Mouse (Mus musculus) spleen, postnatal 4 days (tissue): Measurements from ENCODE around the gene Fam131c.
A peak's percentile ranks its signal among the peaks of the same experiment; 100 is the strongest.

ENCODE experiments used
- DNase-seq, 2 experiments: peaks; one replicate each; pipeline ENCODE4 v3.0.0; 2022; ENCODE audit warnings: low spot score in 2 of 2

Fam131c gene

GRCm38 (mm10) chr4:141367997-141368791 lies at the start of gene Fam131c:
Gene Fam131c (plus strand): TSS chr4:141368220.
- no peak for DNase-seq

DNA sequence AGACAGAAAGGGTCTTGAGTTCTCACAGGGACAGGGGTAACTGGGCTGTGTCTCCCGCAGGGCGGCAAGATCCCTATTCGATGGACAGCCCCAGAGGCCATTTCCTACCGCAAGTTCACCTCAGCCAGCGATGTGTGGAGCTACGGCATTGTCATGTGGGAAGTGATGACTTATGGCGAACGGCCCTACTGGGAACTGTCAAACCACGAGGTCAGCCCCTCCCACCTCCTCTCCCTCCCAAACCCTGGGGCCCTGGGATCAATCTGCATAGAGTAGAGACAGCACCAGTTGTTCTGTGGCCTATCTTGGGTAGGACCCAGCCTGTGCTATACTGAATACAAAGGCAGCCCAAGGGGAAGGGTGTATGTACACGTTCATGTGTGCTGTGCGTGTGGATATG lies 45.5 kb upstream of the Fam131c start:
- DNase-seq = no peak

GRCm38 (mm10) chr4:141324771-141325191 lies 43.2 kb upstream of the Fam131c start:
- DNase-seq = no peak

GRCm38 (mm10) chr4:141325636-141326035 lies 42.4 kb upstream of the Fam131c start:
- DNase-seq = no peak

- DNase-seq = no peak
Observed at GRCm38 (mm10) chr4:141327075-141327474, 40.9 kb upstream of the Fam131c start.

DNA sequence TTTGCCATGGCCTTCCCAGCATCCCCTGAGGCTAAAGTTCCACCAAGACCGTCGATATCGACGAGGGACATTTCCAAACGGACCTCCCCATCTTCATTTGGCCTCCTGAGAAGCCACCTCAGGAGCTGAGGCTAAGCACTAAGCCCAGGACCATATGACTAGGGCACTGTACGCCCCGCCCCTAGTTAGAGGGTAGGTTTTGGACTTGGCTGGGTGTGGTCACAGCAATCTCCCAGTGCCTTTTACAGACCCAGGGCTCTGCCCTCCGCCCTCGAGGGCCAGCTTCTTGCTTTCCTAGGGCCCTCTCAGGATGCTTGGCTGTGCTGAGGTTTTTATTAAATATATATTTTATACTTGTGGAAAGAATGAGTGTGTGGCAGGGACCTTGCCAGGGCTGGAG lies 39.3 kb upstream of the Fam131c start:
- no peak for DNase-seq

- no peak for DNase-seq
Observed at GRCm38 (mm10) chr4:141329968-141330367, 38.1 kb upstream of the Fam131c start.

- DNase-seq = no peak
Observed at GRCm38 (mm10) chr4:141331446-141331845, 36.6 kb upstream of the Fam131c start.

- no peak for DNase-seq
Observed at GRCm38 (mm10) chr4:141332258-141332657, 35.8 kb upstream of the Fam131c start.

- no peak for DNase-seq
Observed at GRCm38 (mm10) chr4:141334695-141335094, 33.3 kb upstream of the Fam131c start.

- no peak for DNase-seq
Observed at GRCm38 (mm10) chr4:141335263-141335796, 32.7 kb upstream of the Fam131c start.

- no peak for DNase-seq
Observed at GRCm38 (mm10) chr4:141336196-141336595, 31.8 kb upstream of the Fam131c start.

DNA sequence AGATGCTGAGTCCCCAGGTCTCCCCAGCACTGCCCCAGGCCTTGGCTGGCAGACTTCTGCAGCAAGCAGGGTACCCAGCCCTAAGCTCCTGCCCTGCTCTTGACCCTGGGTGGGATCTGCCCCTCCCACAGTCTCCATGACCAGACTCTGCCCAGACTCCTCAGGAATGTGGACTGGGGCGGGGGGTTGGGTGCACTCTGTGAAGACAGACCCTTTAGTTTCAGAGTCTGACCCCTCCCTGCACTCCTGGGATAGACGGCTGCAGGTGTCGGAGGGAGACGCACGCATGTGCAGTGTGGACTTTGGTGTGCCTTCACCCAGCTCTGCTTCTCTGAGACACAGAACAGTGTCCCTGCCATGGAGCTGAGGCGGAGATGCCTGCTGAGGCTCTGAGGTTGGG lies 30.0 kb upstream of the Fam131c start:
- DNase-seq = no peak

DNA sequence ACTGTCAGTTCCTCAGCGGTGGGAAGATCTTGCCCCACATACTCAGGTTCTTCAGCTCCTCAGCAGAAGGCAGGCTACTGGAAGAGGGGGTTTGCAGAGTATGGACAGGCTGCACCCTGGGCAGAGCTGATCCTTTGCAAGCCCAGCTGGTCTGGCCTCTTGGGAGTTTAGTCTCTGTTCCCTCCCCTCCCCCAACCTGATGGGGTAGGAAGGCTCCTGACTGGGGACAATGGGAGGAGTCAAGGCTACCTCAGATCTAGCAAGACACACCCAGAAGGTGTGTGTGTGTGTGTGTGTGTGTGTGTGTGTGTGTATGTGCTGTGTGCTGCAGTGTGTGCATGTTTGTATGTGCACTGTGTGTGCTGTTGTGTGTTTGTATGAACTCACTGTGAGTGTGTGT lies 29.2 kb upstream of the Fam131c start:
- DNase-seq = no peak

DNA sequence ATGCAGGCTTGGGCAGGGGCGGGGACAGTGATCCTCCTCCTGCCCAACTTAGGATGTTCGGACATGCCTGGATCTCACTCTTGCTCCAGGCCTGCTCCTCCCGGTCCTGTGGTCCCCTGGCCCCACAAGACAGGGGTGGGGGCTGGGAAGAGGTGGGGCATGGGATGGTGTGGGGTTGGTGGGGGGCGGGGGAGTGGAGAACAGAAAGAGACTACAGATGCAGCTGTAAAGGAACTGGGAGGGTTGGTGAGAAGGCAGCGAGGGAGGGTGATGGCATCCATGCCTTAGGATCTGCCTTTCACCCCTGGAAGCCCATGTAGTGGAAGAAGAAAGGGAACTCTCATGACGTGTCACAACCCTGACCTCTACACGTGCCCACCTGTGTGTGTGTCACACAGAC lies 26.5 kb upstream of the Fam131c start:
- no peak for DNase-seq

DNA sequence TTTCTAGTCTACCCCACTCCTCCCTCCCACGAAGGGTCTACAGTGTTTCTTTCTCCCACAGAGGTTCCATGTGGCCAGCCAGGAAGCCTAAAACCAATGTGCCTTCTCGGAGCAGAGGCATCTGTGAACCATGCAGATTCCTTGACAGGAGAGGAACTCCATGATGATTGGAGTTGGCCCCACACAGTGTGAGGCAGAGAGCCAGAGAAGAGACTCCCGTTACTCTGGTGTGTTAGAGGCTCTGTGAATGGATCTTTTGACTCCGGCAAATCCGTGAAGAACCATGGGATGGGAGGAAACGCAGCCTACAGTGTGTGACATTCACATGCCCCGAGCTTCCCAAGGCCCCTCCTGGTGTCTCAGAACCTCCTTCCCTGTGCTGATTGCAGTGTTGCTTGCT lies 24.5 kb upstream of the Fam131c start:
- no peak for DNase-seq

- DNase-seq = no peak
Observed at GRCm38 (mm10) chr4:141345219-141345618, 22.8 kb upstream of the Fam131c start.

DNA sequence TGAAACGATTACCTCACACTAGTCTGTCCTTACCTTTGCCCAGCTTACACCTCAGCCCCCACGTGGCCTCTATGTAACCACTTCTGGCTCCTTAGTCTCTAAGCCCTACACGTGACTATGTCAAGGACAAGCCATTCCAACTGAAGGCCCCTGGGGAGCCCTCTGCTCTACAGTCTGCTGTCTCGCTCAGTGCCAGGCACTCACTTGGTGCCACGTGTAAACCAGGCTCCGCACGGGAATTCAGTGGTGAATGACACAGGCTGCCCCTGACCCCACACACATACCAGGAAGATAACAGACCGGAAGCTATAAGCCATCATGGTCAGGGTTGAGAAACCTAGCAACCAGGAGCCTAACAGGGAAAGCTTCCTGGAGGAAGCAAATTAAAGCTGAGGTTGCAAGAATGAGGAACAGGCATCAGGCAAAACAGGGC lies 20.6 kb upstream of the Fam131c start:
- no peak for DNase-seq

DNA sequence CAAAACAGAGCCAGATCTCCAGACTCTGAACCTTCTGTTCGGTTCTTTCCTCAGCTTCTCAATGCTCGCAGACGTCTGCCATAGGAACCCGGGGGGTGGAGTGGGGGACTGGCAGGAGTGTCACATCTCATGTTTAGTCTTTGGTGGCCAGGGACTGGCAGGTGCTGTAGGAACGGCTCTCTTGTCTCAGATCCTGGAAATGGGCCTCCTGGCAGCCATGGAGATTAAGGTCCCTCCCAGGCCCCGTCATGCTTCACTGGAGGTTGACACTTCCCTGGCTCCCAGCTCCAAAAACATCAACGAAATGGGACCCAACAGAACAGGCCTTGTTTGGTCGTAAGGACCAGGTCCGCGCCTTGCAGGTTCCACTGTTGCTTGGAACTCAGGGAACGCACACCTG lies 19.4 kb upstream of the Fam131c start:
- DNase-seq = no peak

GRCm38 (mm10) chr4:141350015-141350414 lies 18.0 kb upstream of the Fam131c start:
- no peak for DNase-seq

DNA sequence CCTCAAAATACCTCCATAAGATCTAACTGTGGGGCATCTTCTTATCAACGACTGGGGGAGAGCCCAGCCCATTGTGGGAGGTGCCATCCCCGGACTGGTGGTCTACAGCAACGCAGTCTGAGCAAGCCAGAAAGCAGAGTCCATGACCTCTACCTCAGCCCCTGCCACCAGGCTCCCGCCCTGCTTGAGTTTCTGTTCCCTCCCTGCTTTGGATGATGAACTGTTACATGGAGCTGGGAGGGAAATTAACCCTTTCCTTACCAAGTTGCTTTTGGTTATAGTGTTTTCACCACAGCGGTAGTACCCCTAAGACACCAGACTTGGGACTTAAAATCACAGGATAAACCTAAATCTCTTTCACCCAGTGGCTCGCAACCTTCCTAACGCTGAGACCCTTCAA lies 16.0 kb upstream of the Fam131c start:
- no peak for DNase-seq

GRCm38 (mm10) chr4:141352986-141353385 lies 15.0 kb upstream of the Fam131c start:
- DNase-seq = no peak

- peak in 1 of 2 experiments; percentile 50 for DNase-seq
Observed at GRCm38 (mm10) chr4:141353868-141354267, 14.2 kb upstream of the Fam131c start.

GRCm38 (mm10) chr4:141357811-141358210 lies 10.2 kb upstream of the Fam131c start:
- DNase-seq = no peak
